Mouse (Mus musculus): Measurements from ENCODE around the gene Ptprcap. TPM values are rescaled to one million over a fixed set of nuclear protein-coding genes. Genes with fewer than 3 reads are reported as not detected.

Ptprcap gene
- polyA plus RNA-seq, 1 experiment from 2014 or later = 2.7 TPM

Other genes with a start within 250 kb of the Ptprcap start
- gene Tcirg1, start 246.5 kb upstream of the Ptprcap start, polyA plus RNA-seq (2015; fragmentation: Nextera tagmentation; extraction: Ambion mirVana) = 40.3 and 52.9 TPM in 2 replicates
- gene Ndufs8, start 240.8 kb upstream of the Ptprcap start, polyA plus RNA-seq (2015; fragmentation: Nextera tagmentation; extraction: Ambion mirVana) = 259 and 267 TPM in 2 replicates
- gene Aldh3b1, start 223.8 kb upstream of the Ptprcap start, polyA plus RNA-seq (2015; fragmentation: Nextera tagmentation; extraction: Ambion mirVana) = 1.1 and 1.3 TPM in 2 replicates
- gene Unc93b1, start 218.4 kb upstream of the Ptprcap start, polyA plus RNA-seq (2015; fragmentation: Nextera tagmentation; extraction: Ambion mirVana) = 14.2 and 15.0 TPM in 2 replicates
- 0.05 TPM in 1 of 2 replicates, not detected in the other for gene Aldh3b3, start 195.0 kb upstream of the Ptprcap start, polyA plus RNA-seq (2015; fragmentation: Nextera tagmentation; extraction: Ambion mirVana)
- 7.8 and 9.3 TPM in 2 replicates for gene Aldh3b2, start 181.3 kb upstream of the Ptprcap start, polyA plus RNA-seq (2015; fragmentation: Nextera tagmentation; extraction: Ambion mirVana)
- gene Acy3, start 167.0 kb upstream of the Ptprcap start, polyA plus RNA-seq (2015; fragmentation: Nextera tagmentation; extraction: Ambion mirVana) = 4.6 and 6.8 TPM in 2 replicates
- not detected in 2 replicates for gene Tbx10, start 160.9 kb upstream of the Ptprcap start, polyA plus RNA-seq (2015; fragmentation: Nextera tagmentation; extraction: Ambion mirVana)
- gene Nudt8, start 153.0 kb upstream of the Ptprcap start, polyA plus RNA-seq (2015; fragmentation: Nextera tagmentation; extraction: Ambion mirVana) = 32.9 and 34.2 TPM in 2 replicates
- 4.5 and 4.7 TPM in 2 replicates for gene Gm49405, start 153.0 kb upstream of the Ptprcap start, polyA plus RNA-seq (2015; fragmentation: Nextera tagmentation; extraction: Ambion mirVana)
- 4.6 and 5.5 TPM in 2 replicates for gene Doc2g, start 150.3 kb upstream of the Ptprcap start, polyA plus RNA-seq (2015; fragmentation: Nextera tagmentation; extraction: Ambion mirVana)
- gene Ndufv1, start 140.8 kb upstream of the Ptprcap start, polyA plus RNA-seq (2015; fragmentation: Nextera tagmentation; extraction: Ambion mirVana) = 188 and 199 TPM in 2 replicates
- gene Gstp1, start 115.6 kb upstream of the Ptprcap start, polyA plus RNA-seq (2015; fragmentation: Nextera tagmentation; extraction: Ambion mirVana) = 573 and 575 TPM in 2 replicates
- gene Gstp2, start 107.6 kb upstream of the Ptprcap start, polyA plus RNA-seq (2015; fragmentation: Nextera tagmentation; extraction: Ambion mirVana) = 0.61 and 6.7 TPM in 2 replicates
- gene Gstp3, start 94.0 kb upstream of the Ptprcap start, polyA plus RNA-seq (2015; fragmentation: Nextera tagmentation; extraction: Ambion mirVana) = not detected in 2 replicates
- not detected in 2 replicates for gene Cabp2, start 72.0 kb upstream of the Ptprcap start, polyA plus RNA-seq (2015; fragmentation: Nextera tagmentation; extraction: Ambion mirVana)
- gene Cdk2ap2, start 56.4 kb upstream of the Ptprcap start, polyA plus RNA-seq (2015; fragmentation: Nextera tagmentation; extraction: Ambion mirVana) = 56.8 TPM in 2 replicates
- gene Pitpnm1, start 53.6 kb upstream of the Ptprcap start, polyA plus RNA-seq (2015; fragmentation: Nextera tagmentation; extraction: Ambion mirVana) = 6.6 and 7.3 TPM in 2 replicates
- gene Aip, start 27.7 kb upstream of the Ptprcap start, polyA plus RNA-seq (2015; fragmentation: Nextera tagmentation; extraction: Ambion mirVana) = 98.5 and 105 TPM in 2 replicates
- not detected in 2 replicates for gene Gpr152, start 13.8 kb upstream of the Ptprcap start, polyA plus RNA-seq (2015; fragmentation: Nextera tagmentation; extraction: Ambion mirVana)
- gene Cabp4, start 9.6 kb upstream of the Ptprcap start, polyA plus RNA-seq (2015; fragmentation: Nextera tagmentation; extraction: Ambion mirVana) = 0.05 and 0.13 TPM in 2 replicates
- gene Coro1b, start 5.0 kb upstream of the Ptprcap start, polyA plus RNA-seq (2015; fragmentation: Nextera tagmentation; extraction: Ambion mirVana) = 137 and 146 TPM in 2 replicates
- gene Rps6kb2, start 9.8 kb downstream of the Ptprcap start, polyA plus RNA-seq (2015; fragmentation: Nextera tagmentation; extraction: Ambion mirVana) = 63.9 and 65.7 TPM in 2 replicates
- 2.2 and 2.5 TPM in 2 replicates for gene Carns1, start 21.9 kb downstream of the Ptprcap start, polyA plus RNA-seq (2015; fragmentation: Nextera tagmentation; extraction: Ambion mirVana)
- gene Tbc1d10c, start 37.7 kb downstream of the Ptprcap start, polyA plus RNA-seq (2015; fragmentation: Nextera tagmentation; extraction: Ambion mirVana) = 1.3 and 2.7 TPM in 2 replicates
- gene Ppp1ca, start 38.5 kb downstream of the Ptprcap start, polyA plus RNA-seq (2015; fragmentation: Nextera tagmentation; extraction: Ambion mirVana) = 817 and 858 TPM in 2 replicates
- 36.2 and 38.1 TPM in 2 replicates for gene Rad9a, start 48.1 kb downstream of the Ptprcap start, polyA plus RNA-seq (2015; fragmentation: Nextera tagmentation; extraction: Ambion mirVana)
- 9.0 and 10.0 TPM in 2 replicates for gene Clcf1, start 60.6 kb downstream of the Ptprcap start, polyA plus RNA-seq (2015; fragmentation: Nextera tagmentation; extraction: Ambion mirVana)
- not detected in 2 replicates for gene AC109138.7, start 60.8 kb downstream of the Ptprcap start, polyA plus RNA-seq (2015; fragmentation: Nextera tagmentation; extraction: Ambion mirVana)
- 17.6 and 21.4 TPM in 2 replicates for gene Pold4, start 78.3 kb downstream of the Ptprcap start, polyA plus RNA-seq (2015; fragmentation: Nextera tagmentation; extraction: Ambion mirVana)
- 15.7 and 16.0 TPM in 2 replicates for gene Ssh3, start 115.6 kb downstream of the Ptprcap start, polyA plus RNA-seq (2015; fragmentation: Nextera tagmentation; extraction: Ambion mirVana)
- 13.6 and 14.7 TPM in 2 replicates for gene Ankrd13d, start 129.5 kb downstream of the Ptprcap start, polyA plus RNA-seq (2015; fragmentation: Nextera tagmentation; extraction: Ambion mirVana)
- 16.5 and 18.5 TPM in 2 replicates for gene Grk2, start 152.6 kb downstream of the Ptprcap start, polyA plus RNA-seq (2015; fragmentation: Nextera tagmentation; extraction: Ambion mirVana)
- gene Kdm2a, start 244.7 kb downstream of the Ptprcap start, polyA plus RNA-seq (2015; fragmentation: Nextera tagmentation; extraction: Ambion mirVana) = 53.9 TPM in 2 replicates

Measured in limb, embryonic 13.5 days (tissue).